Mouse (Mus musculus): Measurements from ENCODE around the gene Lrrc8d.

GRCm38 (mm10) chr5:105667411-105667810, 32.4 kb upstream of the Lrrc8d start:
- TF ChIP-seq GATA1 (IDR thresholded peaks at IDR 0.05; ENCODE audit: borderline replicate concordance, low read length) (no peak), FLI1 (IDR thresholded peaks at IDR 0.05; ENCODE audit: low read length) (no peak)

All from megakaryocyte, embryonic 14.5 days (primary cell).